Mouse (Mus musculus): ENCODE data around the gene Il31ra. TPM values are rescaled to one million over a fixed set of nuclear protein-coding genes. Genes with fewer than 3 reads are reported as not detected.

Il31ra gene
- total and polyA plus RNA-seq, 2 experiments from 2014 or later, result not detected

DNA sequence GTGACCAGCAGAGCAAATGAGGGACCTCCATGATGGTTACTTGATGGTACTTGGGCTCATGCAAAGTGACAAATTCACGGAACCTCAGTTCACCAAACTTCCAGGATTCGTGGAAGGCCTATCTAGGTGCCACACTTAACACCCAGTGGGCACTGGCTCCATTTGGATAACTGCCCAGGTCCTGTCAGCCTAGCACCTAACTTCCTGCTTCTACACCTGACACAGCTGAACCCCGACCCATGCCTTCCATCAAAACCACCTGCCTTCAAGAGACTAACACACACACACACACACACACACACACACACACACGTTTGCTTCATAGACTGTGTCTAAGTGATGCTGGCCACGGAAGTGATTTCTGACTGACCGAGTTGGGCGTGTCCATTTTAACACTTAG, 82.3 kb downstream of the Il31ra start:
- H3K4me2 ChIP-seq (ENCODE audit: low read depth, low read length), result no peak overlapping the region
- DNase-seq (ENCODE audit: low spot score) (no peak), ATAC-seq (ENCODE audit: insufficient read depth, low read depth) (no peak)
- TF ChIP-seq EP300 (IDR thresholded peaks at IDR 0.05; ENCODE audit: low read depth) (no peak), CTCF (IDR thresholded peaks at IDR 0.05; ENCODE audit: low read depth) (no peak)
- H3K27me3 ChIP-seq (ENCODE audit: control insufficient read depth, insufficient read depth, low read length), result no peaks in the 10 kb centered on the region
- no peak overlapping the region for H3K4me3 ChIP-seq (ENCODE audit: low read depth, low read length)
- H3K36me3 ChIP-seq (replicated peaks; ENCODE audit: control insufficient read depth, insufficient read depth, low read length), result peaks cover 8% of the 10 kb centered on the region; the same call in 1 of the 2 replicates
- H3K9ac ChIP-seq (replicated peaks; ENCODE audit: low read depth, low read length), result no peak overlapping the region
- H3K9me3 ChIP-seq (replicated peaks; ENCODE audit: control insufficient read depth, low read length), result no peaks in the 10 kb centered on the region
- 78% methylated on average over 7 of the region's 7 CpGs for WGBS
- no peaks in the 10 kb centered on the region for H3K4me1 ChIP-seq (ENCODE audit: control insufficient read depth, insufficient read depth)
- H3K27ac ChIP-seq (ENCODE audit: low read depth), result no peak overlapping the region

DNA sequence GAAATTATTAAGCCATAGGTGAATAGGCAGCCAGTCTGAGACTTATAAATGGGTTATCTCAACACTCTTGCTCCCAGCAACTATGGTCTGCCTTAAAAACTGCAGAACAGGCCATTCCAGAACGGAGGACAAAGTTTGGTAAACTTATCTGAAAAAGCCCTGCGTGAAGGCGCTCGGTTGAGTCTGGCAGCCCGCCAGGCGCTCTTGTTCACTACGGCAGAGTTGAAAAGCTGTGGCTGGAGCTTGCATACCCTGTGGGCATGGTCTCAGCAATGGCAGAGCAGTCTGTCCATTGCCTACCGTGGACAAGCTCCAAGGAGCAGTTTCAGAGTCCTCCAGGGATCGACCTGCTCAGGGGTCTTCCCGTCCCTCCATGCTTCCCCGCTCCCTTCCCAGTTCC, 82.9 kb downstream of the Il31ra start:
- TF ChIP-seq EP300 (IDR thresholded peaks at IDR 0.05; ENCODE audit: low read depth) (no peak), CTCF (IDR thresholded peaks at IDR 0.05; ENCODE audit: low read depth) (no peak)

DNA sequence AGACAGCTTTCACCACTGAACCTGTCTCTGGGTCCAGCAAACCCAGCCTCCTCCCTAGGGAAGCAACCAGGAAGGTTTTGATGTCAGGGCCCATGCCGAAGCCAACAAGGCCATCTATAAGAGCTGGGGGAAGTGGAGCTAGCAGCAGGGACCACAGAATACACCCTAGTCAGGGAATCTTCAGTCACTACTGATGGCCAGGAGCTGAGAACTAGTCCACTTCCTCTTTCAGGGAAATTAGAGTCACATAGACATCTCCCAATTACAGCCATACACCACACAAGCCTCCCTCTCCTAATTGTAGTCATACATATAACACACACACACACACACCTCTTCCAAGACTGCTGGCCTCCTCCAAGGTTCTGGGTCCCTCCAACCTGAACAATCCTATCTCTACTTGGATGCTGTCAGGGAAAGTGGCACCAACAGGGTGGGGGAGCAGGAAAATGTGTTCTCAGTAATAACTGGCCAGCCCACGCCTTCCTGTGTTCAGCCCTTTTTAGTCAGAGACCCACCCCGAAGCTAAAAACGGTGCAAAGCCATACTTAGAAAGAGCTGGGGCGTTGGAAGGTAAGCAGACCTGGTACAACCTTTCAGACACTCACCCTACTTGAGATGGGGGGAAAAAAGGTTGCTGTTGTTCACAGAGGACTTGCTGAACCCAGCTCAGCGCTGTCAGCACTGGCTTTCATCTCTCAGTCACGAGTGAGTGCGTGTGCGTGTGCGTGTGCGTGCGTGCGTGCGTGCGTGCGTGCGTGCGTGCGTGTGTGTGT, 83.5 kb downstream of the Il31ra start:
- H3K4me1 ChIP-seq (ENCODE audit: control insufficient read depth, insufficient read depth), result no peaks in the 10 kb centered on the region
- H3K27me3 ChIP-seq (ENCODE audit: control insufficient read depth, insufficient read depth, low read length), result no peaks in the 10 kb centered on the region
- H3K4me3 ChIP-seq (ENCODE audit: low read depth, low read length), result no peak overlapping the region
- no peaks in the 10 kb centered on the region for H3K9me3 ChIP-seq (replicated peaks; ENCODE audit: control insufficient read depth, low read length)
- H3K4me2 ChIP-seq (ENCODE audit: low read depth, low read length), result no peak overlapping the region
- H3K27ac ChIP-seq (ENCODE audit: low read depth), result no peak overlapping the region
- TF ChIP-seq CTCF (IDR thresholded peaks at IDR 0.05; ENCODE audit: low read depth), result no peak
- no peak for TF ChIP-seq EP300 (IDR thresholded peaks at IDR 0.05; ENCODE audit: low read depth)
- DNase-seq (ENCODE audit: low spot score) (no peak), ATAC-seq (ENCODE audit: insufficient read depth, low read depth) (0 out of 2 replicates have a peak, but pooled peaks have one; percentile 6)
- peaks cover 18% of the 10 kb centered on the region for H3K36me3 ChIP-seq (replicated peaks; ENCODE audit: control insufficient read depth, insufficient read depth, low read length)
- 81% methylated on average over 19 of the region's 19 CpGs for WGBS
- no peak overlapping the region for H3K9ac ChIP-seq (replicated peaks; ENCODE audit: low read depth, low read length)

More for the DNA sequence above, 82.9 kb downstream of the Il31ra start:
- Histone ChIP-seq H3K4me1 (ENCODE audit: control insufficient read depth, insufficient read depth) (no peaks in the 10 kb centered on the region), H3K4me3 (ENCODE audit: low read depth, low read length) (no peak overlapping the region), H3K27ac (ENCODE audit: low read depth) (no peak overlapping the region), H3K4me2 (ENCODE audit: low read depth, low read length) (no peak overlapping the region), H3K9me3 (replicated peaks; ENCODE audit: control insufficient read depth, low read length) (no peaks in the 10 kb centered on the region), H3K36me3 (replicated peaks; ENCODE audit: control insufficient read depth, insufficient read depth, low read length) (peaks cover 12% of the 10 kb centered on the region; the same call in 1 of the 2 replicates), H3K27me3 (ENCODE audit: control insufficient read depth, insufficient read depth, low read length) (no peaks in the 10 kb centered on the region), H3K9ac (replicated peaks; ENCODE audit: low read depth, low read length) (no peak overlapping the region)
- no peak for ATAC-seq (ENCODE audit: insufficient read depth, low read depth)
- 43% methylated on average over 11 of the region's 11 CpGs for WGBS
- DNase-seq (ENCODE audit: low spot score), result no peak

GRCm38 (mm10) chr13:112509465-112509864, 84.7 kb downstream of the Il31ra start:
- Histone ChIP-seq H3K9me3 (replicated peaks; ENCODE audit: control insufficient read depth, low read length) (no peaks in the 10 kb centered on the region), H3K4me1 (ENCODE audit: control insufficient read depth, insufficient read depth) (no peaks in the 10 kb centered on the region), H3K36me3 (replicated peaks; ENCODE audit: control insufficient read depth, insufficient read depth, low read length) (peaks cover 30% of the 10 kb centered on the region), H3K4me2 (ENCODE audit: low read depth, low read length) (no peak overlapping the region), H3K4me3 (ENCODE audit: low read depth, low read length) (no peak overlapping the region), H3K9ac (replicated peaks; ENCODE audit: low read depth, low read length) (no peak overlapping the region), H3K27me3 (ENCODE audit: control insufficient read depth, insufficient read depth, low read length) (no peaks in the 10 kb centered on the region), H3K27ac (ENCODE audit: low read depth) (no peak overlapping the region)
- TF ChIP-seq EP300 (IDR thresholded peaks at IDR 0.05; ENCODE audit: low read depth) (no peak), CTCF (IDR thresholded peaks at IDR 0.05; ENCODE audit: low read depth) (peak; percentile 96)
- DNase-seq (ENCODE audit: low spot score) (peak; percentile 60), ATAC-seq (ENCODE audit: insufficient read depth, low read depth) (peak; percentile 59; the same call in 1 of the 2 replicates)
- 29% methylated on average over 4 of the region's 4 CpGs for WGBS

GRCm38 (mm10) chr13:112508487-112508886, 85.7 kb downstream of the Il31ra start:
- H3K4me2 ChIP-seq (ENCODE audit: low read depth, low read length), result no peak overlapping the region
- 82% methylated on average over 5 of the region's 5 CpGs for WGBS
- no peak for ATAC-seq (ENCODE audit: insufficient read depth, low read depth)

More at GRCm38 (mm10) chr13:112508487-112508886, 85.7 kb downstream of the Il31ra start:
- H3K36me3 ChIP-seq (replicated peaks; ENCODE audit: control insufficient read depth, insufficient read depth, low read length), result peaks cover 40% of the 10 kb centered on the region
- DNase-seq (ENCODE audit: low spot score), result no peak
- no peaks in the 10 kb centered on the region for H3K9me3 ChIP-seq (replicated peaks; ENCODE audit: control insufficient read depth, low read length)
- TF ChIP-seq CTCF (IDR thresholded peaks at IDR 0.05; ENCODE audit: low read depth), result no peak
- no peak for TF ChIP-seq EP300 (IDR thresholded peaks at IDR 0.05; ENCODE audit: low read depth)
- H3K4me1 ChIP-seq (ENCODE audit: control insufficient read depth, insufficient read depth), result no peaks in the 10 kb centered on the region
- H3K27me3 ChIP-seq (ENCODE audit: control insufficient read depth, insufficient read depth, low read length), result no peaks in the 10 kb centered on the region
- no peak overlapping the region for H3K4me3 ChIP-seq (ENCODE audit: low read depth, low read length)
- no peak overlapping the region for H3K27ac ChIP-seq (ENCODE audit: low read depth)
- H3K9ac ChIP-seq (replicated peaks; ENCODE audit: low read depth, low read length), result no peak overlapping the region

Data from heart, postnatal 0 days (tissue).